Mouse (Mus musculus) thymus, postnatal 25 days (tissue): ENCODE data around the gene Wee2.

Experiments
- DNase-seq: peaks from one replicate; pipeline ENCODE4 v3.0.0; 2022

The Wee2 gene

GRCm38 (mm10) chr6:40438936-40439335, at the start of gene Wee2:
Gene Wee2, plus strand, starts transcription at chr6:40439088.
- DNase-seq = no peak

- DNase-seq = no peak
Measured at GRCm38 (mm10) chr6:40390975-40391374, 47.9 kb upstream of the Wee2 start.

GRCm38 (mm10) chr6:40393213-40393612, 45.7 kb upstream of the Wee2 start:
- peak; percentile 23 for DNase-seq

DNA sequence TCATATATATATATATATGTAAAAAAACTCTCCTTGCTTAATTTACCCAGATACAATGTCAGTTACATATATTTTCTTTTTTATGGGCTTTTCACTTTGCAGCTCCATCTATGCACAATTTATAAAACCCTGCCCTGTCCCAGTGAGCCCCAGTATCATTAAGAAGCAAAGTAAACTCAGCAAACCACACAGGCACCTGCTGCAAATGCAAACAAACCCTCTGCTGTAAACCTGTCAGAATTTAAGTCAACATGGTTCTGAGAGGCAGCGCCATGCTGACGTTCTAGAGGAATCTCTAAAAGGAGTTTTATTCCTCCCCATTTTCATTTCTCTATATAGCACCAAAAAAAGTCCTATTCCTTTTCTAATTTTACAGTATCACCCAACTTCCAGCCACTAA, 36.9 kb upstream of the Wee2 start:
- no peak for DNase-seq

DNA sequence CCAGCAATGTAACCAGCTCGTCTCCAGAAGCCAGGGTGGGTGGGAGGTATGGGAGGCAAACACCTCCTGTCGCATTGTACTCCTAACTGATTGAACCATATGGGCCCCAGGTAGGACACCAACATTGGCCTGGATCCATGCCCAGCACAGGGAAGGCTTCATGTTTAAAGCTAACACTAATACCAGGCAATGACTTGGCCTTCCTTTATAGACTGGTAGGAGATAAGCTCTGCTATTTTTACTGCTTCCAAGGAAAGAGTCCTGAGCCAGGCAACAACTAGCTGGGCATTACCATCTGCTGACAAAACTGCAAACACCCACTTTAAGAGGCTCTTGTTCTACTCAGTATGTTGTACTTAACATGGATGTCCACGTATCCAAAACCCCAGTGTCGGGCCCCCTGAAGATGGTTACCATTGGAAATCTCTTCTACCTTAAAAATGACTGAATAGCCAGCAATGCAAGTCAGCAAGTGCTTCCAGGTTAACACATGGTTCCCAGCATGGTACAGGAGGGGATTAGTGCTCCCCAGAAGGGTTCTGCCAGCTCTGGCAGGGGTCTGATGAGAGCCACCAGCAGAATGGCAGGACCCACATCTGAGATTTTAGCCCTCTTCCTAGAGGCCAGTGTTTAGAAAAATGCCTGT, 35.1 kb upstream of the Wee2 start:
- DNase-seq = no peak

GRCm38 (mm10) chr6:40411085-40411484, 27.8 kb upstream of the Wee2 start:
- no peak for DNase-seq

- no peak for DNase-seq
Measured at GRCm38 (mm10) chr6:40413046-40413445, 25.8 kb upstream of the Wee2 start.

DNA sequence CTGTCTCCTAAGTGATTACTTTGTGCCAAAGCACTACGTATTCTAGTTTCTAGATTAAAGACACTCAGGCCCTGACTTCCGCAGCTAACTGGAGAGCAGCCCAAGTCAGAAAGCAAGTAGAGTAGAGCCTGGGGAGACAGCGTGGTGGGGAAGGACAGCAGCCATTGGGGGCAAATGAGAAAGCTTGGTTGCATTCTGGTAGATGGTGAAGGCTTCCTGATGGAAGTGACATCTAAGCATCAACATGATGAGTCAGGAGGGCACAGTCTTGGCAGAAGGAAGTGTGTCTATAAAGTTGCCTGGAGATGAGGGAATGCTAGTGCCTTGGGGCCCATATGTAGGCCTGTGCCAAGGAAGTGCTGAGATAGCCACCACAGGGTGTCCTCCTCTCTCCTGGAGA, 25.3 kb upstream of the Wee2 start:
- no peak for DNase-seq

GRCm38 (mm10) chr6:40415799-40416198, 23.1 kb upstream of the Wee2 start:
- DNase-seq = no peak

- DNase-seq = no peak
Measured at GRCm38 (mm10) chr6:40418386-40418785, 20.5 kb upstream of the Wee2 start.

GRCm38 (mm10) chr6:40421099-40421498, 17.8 kb upstream of the Wee2 start:
- DNase-seq = no peak

- DNase-seq = no peak
Measured at GRCm38 (mm10) chr6:40423013-40423412, 15.9 kb upstream of the Wee2 start.

- peak; percentile 62 for DNase-seq
Measured at GRCm38 (mm10) chr6:40423774-40424173, 15.1 kb upstream of the Wee2 start.

DNA sequence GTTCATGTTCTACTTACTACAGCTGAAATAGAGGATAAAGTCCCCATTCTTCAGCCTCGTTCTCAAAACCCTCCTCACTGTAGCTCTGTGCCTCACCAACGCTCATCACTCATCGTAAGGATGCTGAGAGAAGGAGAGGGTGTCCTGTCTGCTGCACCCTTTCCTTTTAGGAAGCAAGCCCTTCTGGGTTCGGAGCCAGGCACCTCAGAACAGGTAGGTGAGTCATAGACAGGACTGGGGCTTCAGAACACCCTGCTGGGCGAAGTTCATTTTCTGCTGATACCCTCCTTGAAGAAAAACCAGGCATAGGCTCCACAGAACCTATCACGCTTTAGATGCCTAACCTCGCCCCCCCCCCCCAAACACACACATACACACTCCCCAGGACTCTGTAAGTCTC, 11.4 kb upstream of the Wee2 start:
- DNase-seq = no peak

DNA sequence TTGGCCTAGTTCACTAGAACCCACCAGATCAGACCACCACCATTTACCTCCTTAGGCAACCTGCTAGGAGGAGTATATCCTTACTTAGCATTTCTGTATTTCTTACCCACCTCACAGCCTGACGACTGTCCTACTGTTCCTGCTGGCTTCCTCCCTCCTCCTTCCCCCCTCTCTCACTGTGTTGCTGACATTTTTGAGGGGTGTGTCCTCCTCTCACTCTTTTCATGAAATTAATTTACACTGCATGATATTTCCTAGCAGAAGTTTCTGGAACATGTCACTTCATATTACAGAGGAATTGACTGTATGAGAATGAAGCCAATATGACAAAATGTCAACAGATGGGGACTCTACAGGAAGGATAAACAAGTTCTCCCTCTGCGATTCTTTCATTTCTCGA, 10.2 kb upstream of the Wee2 start:
- DNase-seq = no peak

DNA sequence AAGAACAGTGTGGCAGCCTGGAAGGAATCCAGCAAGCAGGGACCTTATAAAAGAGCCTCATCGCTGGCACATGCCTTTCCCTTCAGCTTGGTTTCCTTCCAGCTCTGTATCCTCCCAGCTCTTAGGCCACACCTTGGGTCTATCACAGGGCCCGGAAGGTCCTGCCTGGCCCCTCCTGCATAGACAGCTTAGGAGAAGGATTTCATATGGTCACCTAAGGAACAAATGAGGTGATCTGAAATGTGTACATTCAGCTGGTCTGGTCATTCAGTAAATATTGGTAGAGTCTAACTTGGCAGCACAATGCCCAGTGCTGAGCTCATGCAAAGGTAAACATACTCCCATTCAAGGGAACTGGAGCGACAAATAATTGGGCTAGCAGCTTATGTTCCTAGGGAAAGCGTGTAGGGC, 9.4 kb upstream of the Wee2 start:
- DNase-seq = no peak

DNA sequence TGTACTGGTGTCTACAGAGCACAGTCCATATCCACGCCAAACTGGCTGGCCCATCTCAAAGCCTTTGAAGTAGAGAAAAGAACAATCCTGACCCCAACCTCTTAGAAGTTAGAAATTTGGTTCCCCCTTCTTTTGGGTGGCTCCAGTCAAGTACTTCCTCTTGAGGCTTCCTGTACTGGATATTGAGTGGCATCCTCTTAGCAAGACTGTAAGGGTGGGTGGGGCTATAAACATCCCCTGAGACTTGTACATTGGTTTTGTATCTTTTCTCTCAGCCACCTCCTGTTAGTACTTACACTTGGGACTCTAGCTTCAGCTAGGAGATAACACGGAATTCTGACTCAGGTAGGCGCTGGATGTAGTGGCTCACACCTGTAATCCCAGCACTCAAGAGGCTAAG, 8.6 kb upstream of the Wee2 start:
- DNase-seq = no peak

GRCm38 (mm10) chr6:40430878-40431277, 8.0 kb upstream of the Wee2 start:
- DNase-seq = no peak

DNA sequence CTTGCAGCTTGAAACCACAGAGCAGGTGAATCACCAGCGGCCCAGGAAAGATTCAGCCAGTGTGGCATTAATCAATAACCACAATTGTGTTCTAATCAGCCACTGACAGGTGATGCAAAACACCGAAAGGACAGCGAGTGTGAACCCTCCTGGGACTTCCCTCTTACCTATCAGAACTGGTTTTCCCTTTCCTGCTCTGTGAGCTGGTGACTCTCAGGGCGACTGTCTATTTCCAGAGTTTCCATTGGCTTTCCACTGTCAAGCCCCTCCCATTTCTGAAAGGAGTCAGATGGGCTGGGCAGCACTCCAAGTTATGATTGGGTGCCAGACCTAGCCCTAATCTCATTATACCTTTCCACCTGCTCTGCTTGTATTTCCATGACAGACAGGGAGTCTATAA, 7.5 kb upstream of the Wee2 start:
- DNase-seq = no peak

- DNase-seq = no peak
Measured at GRCm38 (mm10) chr6:40431812-40432211, 7.1 kb upstream of the Wee2 start.

- no peak for DNase-seq
Measured at GRCm38 (mm10) chr6:40432346-40433275, 6.3 kb upstream of the Wee2 start.

GRCm38 (mm10) chr6:40434697-40435096, 4.2 kb upstream of the Wee2 start:
- DNase-seq = no peak

- peak; percentile 71 for DNase-seq
Measured at GRCm38 (mm10) chr6:40435151-40436046, 3.5 kb upstream of the Wee2 start.
